Mouse (Mus musculus): ENCODE results near the gene Pcyox1.
A peak's percentile ranks its signal among the peaks of the same experiment; 100 is the strongest.

Gene Pcyox1

DNA sequence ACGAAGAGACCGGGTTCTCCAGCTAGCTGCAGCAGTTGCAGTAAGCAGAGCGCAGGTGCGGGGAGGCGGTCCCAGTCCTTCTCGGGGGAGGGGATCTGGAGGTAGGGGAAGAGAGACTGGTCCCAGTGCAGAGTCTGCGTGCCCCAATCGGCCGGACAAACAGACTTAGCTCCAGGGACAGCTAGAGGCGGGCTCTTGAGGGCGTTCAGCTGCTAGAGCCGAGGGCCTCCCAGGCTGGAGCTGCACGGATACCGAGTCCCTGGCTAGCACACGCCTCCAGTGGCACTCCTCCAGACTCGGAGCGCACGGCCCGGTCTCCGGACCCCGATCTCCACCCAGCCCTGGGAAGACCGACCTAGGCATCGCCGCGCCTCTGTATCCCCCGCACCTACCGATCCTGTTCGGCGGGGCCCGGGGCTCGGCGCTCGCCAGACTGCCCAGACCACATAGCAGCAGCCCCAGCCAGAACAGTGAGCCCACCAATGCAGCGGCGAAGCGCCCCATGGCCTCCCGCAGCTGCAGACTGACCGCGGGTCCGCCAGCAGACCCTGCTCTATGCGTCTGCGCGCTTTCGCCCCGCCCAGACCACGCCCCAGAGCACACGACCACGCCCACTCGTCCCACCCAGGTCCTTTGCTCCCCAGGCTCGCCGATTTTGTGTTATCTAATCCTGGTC lies at the start of gene Pcyox1:
TSS of gene Pcyox1 (minus strand) at position 574 of the 676 bp plus-strand sequence.
- peak; percentile 79 for DNase-seq

DNA sequence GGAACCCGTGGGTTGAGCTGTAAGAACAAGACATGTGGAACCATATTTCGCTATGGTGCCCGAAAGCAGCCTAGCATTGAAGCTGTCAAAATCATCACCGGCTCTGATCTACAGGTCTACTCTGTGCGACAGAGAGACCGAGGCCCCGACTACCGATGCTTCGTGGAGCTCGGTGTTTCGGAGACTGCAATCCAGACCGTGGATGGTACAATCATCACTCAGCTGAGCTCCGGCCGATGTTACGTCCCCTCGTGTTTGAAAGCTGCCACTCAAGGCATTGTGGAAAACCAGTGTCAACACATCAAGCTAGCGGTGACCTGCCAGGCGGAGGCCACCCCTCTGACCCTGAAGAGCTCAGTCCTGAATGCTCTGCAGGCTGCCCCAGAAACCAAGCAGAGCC lies 48.6 kb upstream of the Pcyox1 start:
- no peak for DNase-seq

GRCm38 (mm10) chr6:86441571-86441970 lies 44.6 kb upstream of the Pcyox1 start:
- no peak for DNase-seq

DNA sequence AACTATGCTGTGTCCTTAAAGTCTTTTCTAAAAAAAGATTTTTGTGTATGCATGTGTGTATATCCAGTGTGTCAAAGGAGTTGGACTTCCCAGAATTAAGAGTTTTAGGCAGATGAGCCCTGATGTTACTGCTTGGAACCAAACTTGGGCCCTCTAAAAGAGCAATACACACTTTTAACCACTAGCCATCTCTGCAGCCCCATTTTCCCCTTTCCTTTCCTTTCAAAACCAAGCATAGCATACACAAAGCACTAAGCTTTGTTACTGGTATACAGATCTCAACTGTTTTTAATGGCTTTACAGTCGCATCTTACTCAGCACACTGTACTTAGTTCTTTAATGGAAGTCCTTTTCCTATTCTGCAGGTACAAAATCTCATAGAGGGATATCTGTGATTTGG lies 42.6 kb upstream of the Pcyox1 start:
- DNase-seq, result no peak

GRCm38 (mm10) chr6:86439119-86439496 lies 42.2 kb upstream of the Pcyox1 start:
- no peak for DNase-seq

DNA sequence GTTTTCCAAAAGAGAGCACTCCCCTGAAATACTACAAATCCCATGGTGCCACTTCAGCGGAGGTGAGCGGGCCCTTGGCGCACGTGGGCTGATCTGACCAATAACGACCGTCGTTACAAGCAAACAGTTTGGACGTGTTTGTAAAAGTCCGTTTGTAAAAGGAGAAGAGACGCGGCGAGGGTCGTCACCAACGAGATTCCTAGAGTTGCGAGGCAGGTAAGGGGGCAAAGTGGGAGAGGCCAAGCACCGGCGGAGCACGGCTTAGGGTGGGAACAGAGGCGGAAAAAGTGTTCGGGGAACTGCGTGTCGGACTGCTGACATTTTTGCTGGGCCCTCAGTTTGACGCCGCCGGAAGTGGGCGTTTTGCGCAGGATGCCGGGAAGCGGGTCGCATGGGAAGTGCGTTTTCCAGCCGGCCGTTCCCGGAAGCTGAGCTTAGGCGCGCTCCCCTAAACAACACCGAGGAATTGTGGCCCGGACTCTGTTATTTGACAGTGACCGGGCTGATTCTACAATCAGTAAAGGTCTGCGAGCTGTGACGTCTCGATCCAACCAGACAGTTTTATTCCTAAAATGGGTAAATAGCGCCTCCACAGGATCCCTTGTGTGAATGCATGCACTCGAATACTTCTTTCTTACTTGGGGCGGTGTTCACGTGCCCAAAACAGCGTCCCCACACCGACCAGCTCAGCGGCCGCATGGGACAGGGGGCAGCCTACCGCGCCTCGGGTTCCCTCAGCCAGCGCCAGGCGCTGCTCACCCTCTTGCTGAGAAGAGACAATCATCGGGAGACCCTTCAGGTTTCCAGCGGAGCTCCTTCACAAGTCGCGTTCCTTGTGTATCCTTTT lies 41.5 kb upstream of the Pcyox1 start, which contains the start of gene C87436:
TSS of gene C87436 (plus strand) at position 103 of the 847 bp plus-strand sequence.
- DNase-seq, result peak; percentile 83 to 88

DNA sequence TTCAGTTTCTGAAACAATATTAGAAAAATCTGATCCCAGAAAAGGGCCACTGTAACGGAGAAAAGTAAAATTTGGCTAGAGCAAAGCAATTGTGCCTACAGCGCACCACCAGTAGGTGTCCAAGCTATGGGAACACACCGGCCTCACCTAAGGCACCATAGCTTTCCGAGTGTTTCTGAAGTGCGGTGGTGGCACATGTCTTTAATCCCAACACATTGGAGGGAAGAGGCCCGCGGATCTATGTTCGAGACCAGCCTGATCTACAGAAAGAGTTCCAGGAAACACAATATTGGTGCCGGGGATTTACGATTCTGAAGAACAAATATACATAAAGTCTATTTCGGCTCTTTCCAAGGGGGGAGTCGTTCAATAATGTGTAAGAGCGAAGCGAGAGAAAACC lies 40.8 kb upstream of the Pcyox1 start:
- peak; percentile 29 to 56 for DNase-seq

- DNase-seq, result no peak
Observed at GRCm38 (mm10) chr6:86433696-86434095, 36.7 kb upstream of the Pcyox1 start.

DNA sequence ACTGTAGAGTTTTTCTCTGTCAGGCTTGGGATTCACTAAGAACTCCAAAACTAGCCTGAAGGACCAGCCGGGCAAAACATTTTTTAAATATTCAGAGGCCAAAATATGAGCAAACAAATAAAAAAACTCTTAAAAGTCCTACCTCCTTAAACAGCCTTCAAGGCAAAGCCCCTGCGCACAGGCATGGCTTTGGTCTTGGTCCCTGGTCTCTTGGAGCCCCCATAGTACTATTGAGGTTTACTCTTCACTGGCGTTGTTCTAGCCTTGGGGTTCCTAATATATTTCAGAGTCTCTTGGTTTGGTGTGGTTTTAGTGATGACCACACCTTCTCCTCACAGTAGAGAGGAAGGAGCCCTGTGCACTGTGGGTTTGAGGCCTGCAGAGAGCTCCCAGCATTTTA lies 34.6 kb upstream of the Pcyox1 start:
- DNase-seq, result no peak

DNA sequence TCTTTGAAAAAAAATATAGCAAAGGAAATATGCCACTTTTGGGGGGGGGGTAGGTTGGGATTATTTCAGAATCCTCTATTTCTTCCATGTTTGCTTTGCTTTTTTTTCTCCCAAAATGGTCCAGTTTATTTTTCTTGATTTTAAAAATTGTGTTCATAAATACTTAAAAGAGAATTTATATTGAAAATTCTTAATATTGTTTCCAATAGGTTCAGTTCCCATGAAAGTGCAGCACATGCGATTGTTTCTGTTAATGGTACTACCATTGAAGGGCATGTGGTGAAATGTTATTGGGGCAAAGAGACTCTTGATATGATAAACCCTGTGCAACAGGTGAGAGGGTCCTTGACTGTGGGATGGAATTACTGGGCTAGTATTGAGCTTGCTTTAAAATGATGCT lies 29.4 kb upstream of the Pcyox1 start, which contains the start of gene Gm44790:
TSS of gene Gm44790 (plus strand) at position 301 of the 400 bp plus-strand sequence.
- DNase-seq, result no peak

DNA sequence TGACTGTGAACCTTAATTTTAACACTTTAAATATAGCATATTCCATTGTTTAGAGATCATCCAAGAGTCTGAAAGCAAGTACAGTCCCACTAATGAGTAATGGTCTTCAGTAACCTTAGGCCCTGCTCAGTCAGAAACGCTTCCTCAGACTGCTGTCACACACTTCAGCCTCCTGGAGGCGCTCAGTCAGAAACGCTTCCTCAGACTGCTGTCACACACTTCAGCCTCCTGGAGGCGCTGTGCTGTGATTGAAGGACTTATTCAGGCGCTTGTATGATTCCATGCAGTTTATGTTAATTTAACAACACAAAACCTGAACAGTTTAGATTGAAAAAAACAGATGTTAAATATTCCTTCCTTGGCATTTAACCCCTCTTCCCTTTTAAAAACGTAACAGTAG lies 23.5 kb upstream of the Pcyox1 start:
- no peak for DNase-seq

- no peak for DNase-seq
Observed at GRCm38 (mm10) chr6:86419239-86419638, 22.3 kb upstream of the Pcyox1 start.

- DNase-seq, result no peak
Observed at GRCm38 (mm10) chr6:86418711-86419110, 21.8 kb upstream of the Pcyox1 start.

DNA sequence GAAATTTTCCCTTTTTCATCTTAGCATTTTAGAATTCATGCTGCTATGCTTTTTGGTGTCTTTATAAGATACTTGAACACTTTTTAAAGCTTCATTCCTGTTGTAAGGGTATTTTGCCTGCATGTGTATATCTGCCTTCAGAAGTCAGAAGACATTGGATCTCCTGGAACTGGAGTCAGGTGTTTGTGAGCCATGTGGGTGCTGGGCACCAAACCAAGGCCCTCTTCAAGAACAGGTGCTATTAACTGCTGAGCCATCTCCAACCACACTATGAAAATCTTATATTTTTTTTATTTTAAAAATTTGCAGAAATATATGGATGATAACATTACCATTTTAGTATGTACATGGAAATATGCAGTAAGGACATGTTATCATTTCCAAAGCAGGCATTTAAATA lies 9.4 kb upstream of the Pcyox1 start:
- DNase-seq, result no peak

GRCm38 (mm10) chr6:86404996-86405395 lies 8.0 kb upstream of the Pcyox1 start:
- DNase-seq, result no peak

DNA sequence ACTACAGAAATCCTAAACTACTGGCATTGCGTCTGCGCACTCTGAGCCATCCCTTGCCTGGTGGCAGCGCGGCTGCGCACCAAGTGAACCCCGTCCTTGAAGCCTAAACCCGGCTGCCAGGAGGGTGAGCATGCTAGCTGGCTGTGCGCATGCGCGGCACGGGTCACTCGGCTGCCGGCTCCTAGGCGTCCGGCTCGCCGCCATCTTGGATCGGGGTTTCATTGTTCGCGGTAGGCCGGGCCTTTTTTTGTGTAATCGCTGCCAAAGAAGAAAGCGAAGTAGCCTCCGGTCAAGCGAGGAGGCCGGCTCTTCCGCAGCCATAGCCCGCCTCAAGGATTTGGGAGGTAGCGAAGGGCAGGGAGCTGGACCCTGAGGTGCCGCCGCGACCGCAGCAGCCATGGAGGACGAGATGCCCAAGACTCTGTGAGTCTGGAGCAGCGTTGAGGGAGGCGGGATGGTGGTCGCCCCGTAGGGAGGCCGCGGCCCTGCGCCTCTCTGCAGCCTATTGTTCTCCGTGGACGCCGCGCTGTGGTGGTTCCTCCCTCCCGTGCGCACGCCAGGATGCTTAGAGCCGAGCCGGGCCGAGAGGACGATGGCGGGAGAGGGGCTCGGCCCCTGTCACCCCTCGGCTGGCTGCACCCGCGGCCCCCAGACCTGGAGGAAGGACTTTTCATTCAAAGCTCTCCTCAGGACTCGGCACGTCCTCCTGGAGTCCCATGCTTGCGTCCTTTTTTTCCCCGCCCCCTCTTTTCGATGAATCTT lies 7.3 kb upstream of the Pcyox1 start, which contains the start of gene Tia1:
TSS of gene Tia1 (plus strand) at position 120 of the 762 bp plus-strand sequence.
- DNase-seq, result peak; percentile 96

DNA sequence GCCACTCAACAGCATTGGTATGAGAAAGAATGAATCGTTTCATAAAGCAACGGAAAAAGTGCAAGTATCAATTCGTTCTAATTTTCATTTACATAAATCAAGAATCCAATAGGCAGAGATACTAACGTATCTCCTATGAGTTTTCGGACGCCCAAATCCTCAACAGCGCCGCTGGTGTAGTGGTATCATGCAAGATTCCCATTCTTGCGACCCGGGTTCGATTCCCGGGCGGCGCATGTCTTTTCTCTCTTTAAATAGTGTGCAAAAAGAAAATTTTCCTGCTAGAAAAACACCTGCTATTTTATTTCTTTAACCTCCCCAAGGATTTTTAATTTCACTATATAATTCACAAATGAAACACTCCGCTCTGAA lies 6.8 kb upstream of the Pcyox1 start:
- DNase-seq, result no peak

DNA sequence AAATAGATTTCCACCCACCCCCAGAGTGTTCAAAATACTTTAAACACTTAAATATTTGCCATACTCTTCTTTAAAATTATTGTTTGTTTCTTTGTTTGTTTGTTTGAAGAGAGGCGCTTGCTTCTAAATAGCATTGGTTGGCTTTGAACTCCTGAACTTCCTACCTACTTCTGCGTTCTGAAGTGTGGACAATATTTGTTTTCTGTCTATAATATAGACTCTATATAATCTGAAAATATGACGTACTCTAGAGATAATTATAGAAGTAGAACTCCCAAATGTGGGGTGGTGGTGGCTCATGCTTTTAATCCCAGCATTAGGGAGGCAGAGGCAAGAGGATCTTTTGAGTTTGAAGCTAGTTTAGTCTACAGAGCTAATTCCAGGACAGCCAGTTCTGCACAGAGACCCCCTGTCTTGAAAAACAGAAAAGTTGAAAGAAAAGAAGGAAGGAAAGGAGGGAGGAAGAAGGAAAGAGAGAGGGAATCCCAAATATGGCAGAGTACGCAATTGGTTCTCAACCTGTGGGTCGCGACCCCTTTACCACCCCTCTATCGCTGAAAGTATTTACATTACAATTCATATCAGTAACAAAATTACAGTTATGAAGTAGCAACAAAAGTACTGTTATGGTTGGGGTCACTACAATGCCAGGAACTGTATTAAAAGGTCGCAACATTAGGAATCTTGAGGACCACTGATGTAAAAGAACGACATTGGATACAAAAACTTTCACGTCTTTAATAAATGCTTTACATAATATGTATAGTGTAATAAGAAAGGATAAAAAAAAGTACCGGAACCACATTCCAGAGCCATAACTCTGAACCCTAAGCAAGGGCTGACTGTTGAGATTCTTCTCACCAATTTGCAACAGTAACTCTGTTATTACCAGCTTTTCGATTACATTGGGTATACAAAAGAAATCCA lies 6.0 kb upstream of the Pcyox1 start:
- no peak for DNase-seq

GRCm38 (mm10) chr6:86400972-86401371 lies 4.0 kb upstream of the Pcyox1 start:
- DNase-seq, result peak; percentile 62 to 72

DNA sequence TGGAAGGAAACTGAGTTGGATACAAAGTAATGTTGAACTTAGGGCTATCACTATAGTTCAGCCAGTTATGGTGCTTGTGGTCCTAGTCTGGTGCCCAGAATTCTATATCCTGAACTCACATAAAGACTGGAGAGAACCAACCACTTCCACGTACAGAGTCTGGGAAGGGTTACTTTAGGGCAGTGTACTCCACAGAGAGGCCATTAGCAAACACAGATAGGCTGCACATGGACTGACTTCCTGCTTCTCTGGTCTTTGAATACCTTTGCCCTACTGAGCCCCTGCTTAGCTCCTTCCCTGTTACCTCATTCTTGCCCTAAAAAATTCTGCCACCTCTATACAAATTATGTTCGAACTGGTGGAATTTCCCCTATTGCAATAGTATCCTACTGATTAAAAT lies 3.0 kb upstream of the Pcyox1 start:
- no peak for DNase-seq

- DNase-seq, result no peak
Observed at GRCm38 (mm10) chr6:86398986-86399385, 2.0 kb upstream of the Pcyox1 start.

Data from thymus, adult 18-20 months (tissue).